Mouse (Mus musculus): Measurements from ENCODE around the gene Gm11639.

DNA sequence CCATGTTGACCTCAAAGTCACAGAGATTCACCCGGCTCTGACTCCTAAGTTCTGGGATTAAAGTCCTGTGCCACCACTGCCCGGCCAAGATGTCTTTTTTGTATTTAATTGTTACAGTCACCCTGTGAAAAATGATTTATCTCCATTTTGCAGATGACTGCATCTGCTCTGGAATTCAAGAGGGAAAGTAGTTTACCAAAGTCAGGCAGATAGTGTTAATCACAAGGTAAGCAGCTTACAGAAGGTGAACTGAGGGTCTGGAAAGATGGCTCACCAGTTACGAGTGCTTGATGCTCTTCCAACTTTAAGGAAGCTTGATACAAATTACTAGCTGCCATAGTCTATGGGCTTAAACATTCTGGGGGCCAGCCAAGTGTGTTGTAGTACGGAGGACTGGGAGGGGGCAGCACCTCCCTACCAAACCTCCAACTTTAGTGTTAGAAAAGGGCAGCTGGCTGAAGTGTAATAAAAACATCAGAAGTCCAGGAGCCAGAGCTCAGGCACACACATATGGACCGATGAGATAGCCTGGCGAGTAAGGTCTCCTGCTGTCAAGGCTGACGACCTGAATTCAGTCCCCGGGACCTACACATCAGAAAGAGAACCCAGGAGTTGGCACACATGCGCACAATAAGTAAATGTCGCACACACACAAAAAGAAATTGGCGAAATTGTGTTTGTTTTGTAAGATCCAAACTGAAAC, 459.2 kb downstream of the Gm11639 start:
- TF ChIP-seq CTCF (IDR thresholded peaks at IDR 0.05; ENCODE audit: low read depth, low read length), result no peak
- TF ChIP-seq EP300 (IDR thresholded peaks at IDR 0.05; ENCODE audit: insufficient read depth, low read depth, low read length), result no peak
